11 mouse cellular contexts compared by ENCODE assay signal in the genomic region with DNA sequence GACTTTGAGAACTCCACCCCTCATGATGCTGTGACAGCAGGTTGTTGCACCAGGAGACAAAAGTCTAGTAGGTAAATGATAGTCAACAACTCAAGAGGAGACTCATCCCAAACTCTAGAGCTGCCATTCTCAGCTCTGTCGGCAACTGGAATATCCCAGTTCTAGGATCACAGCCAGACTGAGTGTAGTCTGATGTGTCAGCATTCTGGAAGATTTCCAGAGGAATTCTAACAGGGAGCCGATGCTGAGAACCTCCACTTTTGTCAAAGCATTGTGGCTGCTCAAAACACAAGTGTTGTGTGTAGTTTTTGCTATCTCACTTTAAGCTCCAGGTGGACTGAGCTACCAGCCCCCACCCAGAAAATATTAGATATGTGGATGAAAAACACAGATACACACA.
DNase-seq lines count a peak whose midpoint lies in the region; ATAC-seq lines count a peak whose summit lies in the region.
"Had no signal": no experiment of that assay in that cellular context is flagged by ENCODE, and none has a peak within 500 bp of the region (broad histone marks: within the 10 kb centered on the region; RNA-seq: fewer than 3 reads in every experiment).

No protein-coding gene starts in this region.

- H3K4me2 ChIP-seq in embryonic facial prominence, embryonic 14.5 days (ENCODE audit: low read depth, low read length) = no peak overlapping the region
- H3K4me2 ChIP-seq: heart, embryonic 15.5 days had no signal

- H3K9me3 ChIP-seq in embryonic facial prominence, embryonic 14.5 days (ENCODE audit: control insufficient read depth, low read length) = no peaks in the 10 kb centered on the region; the same call in 1 of the 2 replicates
- H3K9me3 ChIP-seq in embryonic facial prominence, embryonic 10.5 days = 0 out of 2 replicates have a peak, but pooled peaks cover 4% of the 10 kb centered on the region
- H3K9me3 ChIP-seq: heart, embryonic 15.5 days had no signal

- no peak for ATAC-seq in embryonic facial prominence, embryonic 14.5 days (ENCODE audit: low read depth)
- ATAC-seq: liver, postnatal 0 days had no signal

- 42% methylated on average over 2 of the region's 2 CpGs for WGBS in embryonic facial prominence, embryonic 14.5 days
- 90% methylated on average over 2 of the region's 2 CpGs for WGBS in embryonic facial prominence, embryonic 10.5 days

- no peak overlapping the region for H3K4me3 ChIP-seq in embryonic facial prominence, embryonic 14.5 days (ENCODE audit: low read depth, low read length)
- no peak overlapping the region for H3K4me3 ChIP-seq in embryonic facial prominence, embryonic 10.5 days
- H3K4me3 ChIP-seq: heart, embryonic 15.5 days had no signal

- no peaks in the 10 kb centered on the region for H3K4me1 ChIP-seq in embryonic facial prominence, embryonic 14.5 days (ENCODE audit: control insufficient read depth, insufficient read depth, low read length)
- H3K4me1 ChIP-seq in embryonic facial prominence, embryonic 10.5 days = no peaks in the 10 kb centered on the region

- no peak overlapping the region for H3K27ac ChIP-seq in embryonic facial prominence, embryonic 14.5 days (replicated peaks; ENCODE audit: low read depth, low read length)
- no peak overlapping the region for H3K27ac ChIP-seq in embryonic facial prominence, embryonic 10.5 days (replicated peaks)
- H3K27ac ChIP-seq: heart, embryonic 15.5 days had no signal

- no peaks in the 10 kb centered on the region for H3K36me3 ChIP-seq in embryonic facial prominence, embryonic 14.5 days (ENCODE audit: control insufficient read depth, insufficient read depth, low read length)
- no peaks in the 10 kb centered on the region for H3K36me3 ChIP-seq in embryonic facial prominence, embryonic 10.5 days (replicated peaks)
- H3K36me3 ChIP-seq: heart, embryonic 15.5 days had no signal

- no peaks in the 10 kb centered on the region for H3K27me3 ChIP-seq in embryonic facial prominence, embryonic 14.5 days (replicated peaks; ENCODE audit: control insufficient read depth, insufficient read depth, low read length)
- no peaks in the 10 kb centered on the region for H3K27me3 ChIP-seq in embryonic facial prominence, embryonic 10.5 days (replicated peaks; ENCODE audit: low read depth, poor library complexity, severe bottlenecking)
- H3K27me3 ChIP-seq: heart, embryonic 15.5 days had no signal

- DNase-seq in embryonic facial prominence, embryonic 14.5 days (ENCODE audit: low spot score) = peak; percentile 52
- DNase-seq in embryonic facial prominence, embryonic 10.5 days (ENCODE audit: low spot score) = no peak
- peak; percentile 45 to 54 for DNase-seq in left cerebral cortex, postnatal 14 days (ENCODE audit: low spot score in 2 of 2)
- DNase-seq in left cerebral cortex, adult 11 months (ENCODE audit: low spot score) = no peak
- DNase-seq in heart, postnatal 4 days = peak; percentile 47
- DNase-seq in right cerebral cortex, postnatal 10 days (ENCODE audit: low spot score in 2 of 2) = peak; percentile 25 to 35
- no peak for DNase-seq in adipocyte (ENCODE audit: low spot score)
- DNase-seq in spleen, postnatal 14 days (ENCODE audit: low spot score in 2 of 2) = no peak
- DNase-seq: cerebellum, postnatal 36 days; liver, postnatal 0 days had no signal

- H3K9ac ChIP-seq in embryonic facial prominence, embryonic 14.5 days (ENCODE audit: low read depth, low read length) = no peak overlapping the region
- H3K9ac ChIP-seq: heart, embryonic 15.5 days; liver, postnatal 0 days had no signal

- intact Hi-C loops in left cerebral cortex, postnatal 14 days (cut with DNase I) = no loop called here

Comparison
In these comparisons a context has a peak if more than half of its experiments do, and no peak if none do; other contexts are left out.
1. DNase-seq: peak in embryonic facial prominence, embryonic 14.5 days (single experiment), left cerebral cortex, postnatal 14 days (2 of 2), heart, postnatal 4 days (single experiment) and right cerebral cortex, postnatal 10 days (2 of 2); none in embryonic facial prominence, embryonic 10.5 days (single experiment), left cerebral cortex, adult 11 months (single experiment), adipocyte (single experiment) and spleen, postnatal 14 days (0 of 2).